Mouse (Mus musculus): ENCODE measurements around the gene Heatr1. TPM values are rescaled to one million over a fixed set of nuclear protein-coding genes. Genes with fewer than 3 reads are reported as not detected.

Heatr1 gene
- 119 and 120 TPM in 2 replicates for total RNA-seq (2017)

- ATAC-seq (replicated peaks; ENCODE audit: low read depth, poor library complexity, severe bottlenecking): peak; percentile 93
Measured at GRCm38 (mm10) chr13:12394609-12395505, at the start of gene Heatr1. Heatr1 (plus strand) TSS chr13:12395027.

DNA sequence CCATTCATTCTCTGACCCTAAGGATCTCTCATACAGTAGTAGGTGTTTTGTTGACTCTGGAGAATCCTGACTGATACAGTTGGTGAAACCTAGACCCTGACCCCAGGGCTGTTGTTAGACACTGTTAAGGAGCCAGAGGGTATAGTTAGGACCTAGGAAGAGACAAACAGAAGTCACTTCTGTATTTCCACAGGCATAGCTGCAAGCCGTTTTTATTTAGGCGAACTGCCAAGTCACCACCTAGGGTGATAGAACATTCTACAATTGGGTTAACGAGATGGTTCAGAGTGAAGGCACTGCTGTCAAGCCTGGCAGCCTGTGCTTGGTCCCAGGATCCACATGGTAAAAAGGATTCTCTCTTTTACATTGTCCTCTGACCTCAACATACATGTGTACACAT lies 48.0 kb upstream of the Heatr1 start:
- ATAC-seq (replicated peaks; ENCODE audit: low read depth, poor library complexity, severe bottlenecking): peak; percentile 42

- peak; percentile 53; the same call in 1 of the 2 replicates for ATAC-seq (replicated peaks; ENCODE audit: low read depth, poor library complexity, severe bottlenecking)
Measured at GRCm38 (mm10) chr13:12349197-12349824, 45.5 kb upstream of the Heatr1 start.

DNA sequence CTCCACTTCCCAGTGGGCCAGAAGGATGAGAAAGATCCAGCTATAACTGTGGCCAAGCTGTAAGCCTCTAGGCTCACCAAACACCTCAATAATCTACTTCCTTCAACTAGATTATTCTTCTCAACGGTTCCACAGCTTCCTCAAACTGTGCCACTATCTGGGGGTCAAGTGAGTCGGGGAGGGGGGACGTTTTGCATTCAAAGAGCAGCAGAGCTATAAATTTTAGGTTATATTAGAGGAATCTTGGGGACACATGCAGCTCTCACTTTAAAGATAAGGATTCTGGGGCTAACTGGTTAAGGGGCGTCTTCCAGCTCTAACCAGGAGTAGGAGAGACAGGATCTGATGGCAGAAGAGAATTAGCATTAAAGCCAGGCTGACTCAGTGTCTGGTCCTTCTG lies 38.6 kb upstream of the Heatr1 start:
- peak; percentile 89 for ATAC-seq (replicated peaks; ENCODE audit: low read depth, poor library complexity, severe bottlenecking)

GRCm38 (mm10) chr13:12357554-12357953 lies 37.3 kb upstream of the Heatr1 start:
- no peak for ATAC-seq (replicated peaks; ENCODE audit: low read depth, poor library complexity, severe bottlenecking)

DNA sequence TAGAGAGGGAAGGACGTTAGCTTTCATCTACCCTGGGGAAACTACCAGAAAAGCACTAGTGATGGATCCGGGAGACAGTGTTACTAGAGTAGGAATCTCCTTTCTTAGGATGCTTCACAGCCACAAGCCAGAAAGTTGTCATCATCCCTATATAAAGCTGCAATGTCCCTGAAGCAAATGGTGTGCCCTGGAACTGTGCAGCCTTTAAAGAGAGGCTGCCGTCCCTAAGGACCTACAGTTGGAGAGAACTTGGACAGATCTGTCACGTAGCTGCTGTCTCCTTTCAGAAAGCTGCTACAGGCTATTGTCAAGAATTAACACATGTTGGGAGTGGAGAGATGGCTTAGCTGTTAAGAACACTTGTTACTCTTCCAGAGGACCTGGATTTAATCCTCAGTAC lies 33.3 kb upstream of the Heatr1 start:
- no peak for ATAC-seq (replicated peaks; ENCODE audit: low read depth, poor library complexity, severe bottlenecking)

GRCm38 (mm10) chr13:12369041-12369621 lies 25.7 kb upstream of the Heatr1 start:
- no peak for ATAC-seq (replicated peaks; ENCODE audit: low read depth, poor library complexity, severe bottlenecking)

DNA sequence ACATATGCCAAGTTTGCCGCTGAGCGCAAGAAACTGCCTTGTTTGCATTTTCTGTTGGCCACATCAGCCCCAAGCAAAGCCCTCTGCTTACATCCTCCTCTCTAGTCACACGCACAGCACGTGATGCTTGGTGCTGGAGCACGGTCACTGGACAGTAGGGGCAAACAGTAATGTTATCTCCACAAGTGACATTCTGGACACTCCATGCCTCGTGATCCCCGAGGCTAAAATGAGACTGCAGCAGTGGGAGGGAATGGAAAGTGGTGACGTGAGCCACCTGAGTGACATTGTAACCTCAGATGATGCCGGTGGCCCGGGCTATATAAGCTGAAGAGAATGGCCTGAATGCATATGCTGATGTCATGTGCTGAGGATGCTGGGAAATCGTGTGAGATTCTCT lies 24.9 kb upstream of the Heatr1 start:
- no peak for ATAC-seq (replicated peaks; ENCODE audit: low read depth, poor library complexity, severe bottlenecking)

GRCm38 (mm10) chr13:12372755-12373154 lies 22.1 kb upstream of the Heatr1 start:
- no peak for ATAC-seq (replicated peaks; ENCODE audit: low read depth, poor library complexity, severe bottlenecking)

DNA sequence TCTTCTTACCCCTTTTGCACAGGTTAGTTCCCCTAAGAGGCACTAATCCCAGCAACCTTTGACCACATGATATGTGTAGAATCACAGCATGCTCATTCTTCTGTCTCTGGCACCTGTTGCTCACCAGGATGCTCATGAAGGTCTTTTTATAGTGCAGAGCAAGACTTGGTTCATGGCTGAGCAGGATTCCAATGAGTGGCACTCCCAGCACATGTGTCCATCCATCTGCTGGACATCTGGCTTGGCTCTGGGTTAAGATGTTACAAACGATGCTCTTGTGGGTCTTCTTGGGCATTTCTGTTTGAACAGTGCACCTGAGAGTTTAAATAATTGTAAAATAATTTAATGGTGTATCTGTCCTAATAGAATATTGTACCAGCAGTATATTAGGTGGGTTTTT lies 18.0 kb upstream of the Heatr1 start:
- ATAC-seq (replicated peaks; ENCODE audit: low read depth, poor library complexity, severe bottlenecking): no peak

DNA sequence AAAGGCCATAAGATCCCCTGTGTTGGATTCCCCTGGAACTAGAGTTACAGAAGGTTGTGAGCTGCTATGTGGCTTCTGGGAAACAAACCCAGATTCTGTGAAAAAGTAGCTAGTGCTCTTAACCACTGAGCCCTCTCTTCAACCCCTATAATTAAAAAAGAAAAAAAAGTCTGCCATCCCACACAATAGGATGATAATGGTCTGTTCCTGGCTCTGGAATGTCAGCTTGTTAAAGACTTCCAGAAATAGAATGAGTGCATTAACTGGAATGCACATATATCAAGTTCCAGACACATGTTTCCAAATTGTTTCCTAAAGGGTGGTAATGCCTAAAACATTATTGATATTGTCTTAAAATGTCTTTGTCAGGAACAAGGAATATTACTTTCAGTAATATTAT lies 10.0 kb upstream of the Heatr1 start:
- no peak for ATAC-seq (replicated peaks; ENCODE audit: low read depth, poor library complexity, severe bottlenecking)

DNA sequence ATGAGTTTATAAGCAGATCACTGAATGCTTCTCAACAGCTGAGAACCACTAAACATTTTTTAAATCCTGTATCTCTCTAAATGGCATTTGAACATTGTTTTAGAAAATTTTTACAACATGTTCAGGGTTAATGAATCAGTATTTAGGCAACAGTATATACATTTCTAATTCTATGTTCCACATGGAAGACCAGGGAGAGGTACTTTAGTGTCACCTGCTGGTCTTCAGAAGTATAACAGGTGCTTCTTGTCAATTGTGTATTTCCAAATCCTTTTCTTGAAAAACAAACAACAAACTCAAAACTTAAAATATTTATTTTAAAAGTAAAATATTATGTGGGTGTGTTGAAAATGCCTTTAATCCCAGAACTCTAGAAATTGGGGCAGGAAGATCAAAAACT lies 8.5 kb upstream of the Heatr1 start:
- ATAC-seq (replicated peaks; ENCODE audit: low read depth, poor library complexity, severe bottlenecking): peak; percentile 83

DNA sequence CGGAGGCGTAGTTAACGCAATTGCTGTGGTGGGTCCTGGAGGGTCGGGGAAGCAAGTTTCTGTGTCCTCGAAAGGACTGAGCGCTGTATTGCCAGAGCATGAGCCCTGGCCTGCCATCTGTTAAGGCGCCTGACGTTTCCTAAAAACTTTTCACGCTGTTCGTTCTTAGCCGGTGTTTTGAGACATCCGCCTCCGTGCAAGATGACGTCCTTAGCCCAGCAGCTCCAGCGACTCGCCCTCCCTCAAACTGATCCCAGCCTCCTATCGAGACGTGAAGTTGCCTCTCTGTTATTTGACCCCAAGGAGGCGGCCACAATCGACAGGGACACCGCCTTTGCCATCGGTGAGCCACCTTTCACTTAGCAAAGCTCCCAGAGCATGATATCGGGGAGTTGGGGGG lies 744 bp downstream of the Heatr1 start:
- ATAC-seq (replicated peaks; ENCODE audit: low read depth, poor library complexity, severe bottlenecking): peak; percentile 30

GRCm38 (mm10) chr13:12408343-12409066 lies 13.7 kb downstream of the Heatr1 start:
- ATAC-seq (replicated peaks; ENCODE audit: low read depth, poor library complexity, severe bottlenecking): peak; percentile 50

DNA sequence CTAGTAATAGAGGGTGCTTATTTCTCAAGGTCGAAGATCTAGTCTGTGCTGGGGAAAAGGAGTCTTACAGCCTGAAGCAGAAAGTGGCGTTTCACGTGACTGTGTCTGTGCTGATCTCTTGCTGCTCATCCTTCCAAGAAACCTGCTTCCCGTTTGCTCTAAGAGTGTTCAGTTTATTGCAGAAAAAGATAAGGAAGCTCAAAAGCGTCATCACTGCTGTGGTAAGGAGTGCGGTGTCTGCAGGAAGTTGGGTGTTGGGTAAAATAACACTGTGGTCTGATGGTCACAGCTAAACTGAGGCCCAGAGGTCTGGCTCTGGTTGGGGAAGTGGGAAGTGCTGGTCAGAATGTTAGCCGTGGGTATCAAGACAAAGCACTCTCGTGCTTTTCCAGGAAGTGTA lies 17.2 kb downstream of the Heatr1 start:
- ATAC-seq (replicated peaks; ENCODE audit: low read depth, poor library complexity, severe bottlenecking): peak; percentile 97

- no peak for ATAC-seq (replicated peaks; ENCODE audit: low read depth, poor library complexity, severe bottlenecking)
Measured at GRCm38 (mm10) chr13:12420596-12420995, 25.8 kb downstream of the Heatr1 start.

DNA sequence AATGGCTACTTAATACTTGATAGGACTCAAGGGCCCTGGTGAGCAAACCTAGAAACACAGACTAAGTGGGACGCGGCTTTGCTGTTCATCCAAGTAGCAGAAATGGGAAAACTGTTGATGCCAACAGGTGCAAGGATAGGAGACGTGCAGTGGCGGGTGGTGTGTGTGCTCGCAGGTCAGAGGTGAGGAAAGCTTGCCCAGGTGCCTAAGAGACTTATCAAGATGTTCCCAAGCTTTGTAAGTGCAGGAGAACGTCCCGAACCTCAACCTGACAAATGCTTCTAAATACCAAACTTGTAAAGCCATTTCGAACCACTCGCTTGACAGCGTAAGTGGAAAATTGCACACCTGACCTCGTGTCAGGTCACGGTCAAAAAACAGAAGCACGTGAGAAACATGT lies 33.7 kb downstream of the Heatr1 start:
- no peak for ATAC-seq (replicated peaks; ENCODE audit: low read depth, poor library complexity, severe bottlenecking)

- no peak for ATAC-seq (replicated peaks; ENCODE audit: low read depth, poor library complexity, severe bottlenecking)
Measured at GRCm38 (mm10) chr13:12433843-12434242, 39.0 kb downstream of the Heatr1 start.

DNA sequence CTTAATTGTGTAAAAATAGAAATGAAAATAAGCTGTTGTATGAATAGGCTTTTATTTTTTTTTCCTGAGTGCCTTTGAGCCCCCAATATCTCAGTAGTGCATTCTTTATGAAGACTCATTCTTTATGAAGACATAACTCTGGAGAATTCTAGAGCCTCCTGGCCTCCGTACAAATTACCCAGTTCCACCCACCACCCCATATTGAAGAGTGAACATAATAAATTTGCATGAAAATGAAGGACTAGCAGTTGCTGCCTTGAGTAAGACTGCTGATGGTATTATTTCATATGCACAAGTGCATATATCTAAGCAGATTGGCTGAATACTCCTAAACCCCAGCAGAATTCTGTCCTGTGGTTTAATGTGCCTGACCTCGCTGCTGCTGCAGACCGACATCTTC lies 44.8 kb downstream of the Heatr1 start:
- ATAC-seq (replicated peaks; ENCODE audit: low read depth, poor library complexity, severe bottlenecking): no peak

DNA sequence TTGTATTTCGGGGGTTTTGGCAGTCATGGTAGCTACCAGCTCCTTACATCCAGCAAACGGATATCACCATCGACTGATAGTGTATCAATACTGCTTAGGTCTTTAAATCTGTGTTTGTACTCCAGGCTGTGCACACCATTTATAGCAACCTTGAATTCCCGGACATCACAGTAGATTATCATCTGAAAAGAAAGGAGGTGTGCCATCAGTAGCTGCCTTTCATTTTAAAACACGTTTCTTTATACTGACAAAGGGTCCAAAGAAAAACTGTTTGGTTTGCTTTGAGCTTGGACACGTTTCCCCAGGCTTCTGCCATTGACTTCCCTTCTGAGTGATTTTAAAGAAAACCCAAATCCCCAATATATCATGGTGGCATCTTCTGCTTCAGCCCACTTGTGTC lies 46.0 kb downstream of the Heatr1 start:
- no peak for ATAC-seq (replicated peaks; ENCODE audit: low read depth, poor library complexity, severe bottlenecking)

Data from common myeloid progenitor, adult 5-6 weeks (primary cell).